8 mouse cellular contexts compared by ENCODE assay signal in the genomic region with DNA sequence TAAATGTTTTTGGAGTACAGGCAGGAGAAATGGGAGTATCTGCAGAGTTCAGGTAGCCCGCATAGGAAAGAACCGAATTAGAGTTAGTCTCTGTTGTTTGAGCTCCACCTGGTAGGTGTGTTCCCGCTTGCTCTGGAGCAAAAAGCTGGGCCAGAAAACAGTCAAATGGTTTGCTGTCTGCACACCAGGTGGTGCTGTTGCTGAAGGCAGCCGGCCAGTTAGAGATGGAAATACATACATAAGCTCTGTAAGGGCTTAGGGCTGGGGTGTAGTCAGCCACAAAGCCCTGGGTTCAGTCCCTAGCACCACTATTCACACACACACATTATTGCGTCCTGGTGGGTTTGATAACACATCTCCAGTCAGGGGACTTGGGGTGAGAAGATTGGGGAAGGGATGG. TPM values are rescaled to one million over a fixed set of nuclear protein-coding genes. Genes with fewer than 3 reads are reported as not detected.
DNase-seq lines count a peak whose midpoint lies in the region; ATAC-seq and TF ChIP-seq lines count a peak whose summit lies in the region.
"Had no signal": no experiment of that assay in that cellular context is flagged by ENCODE, and none has a peak within 500 bp of the region (broad histone marks: within the 10 kb centered on the region; RNA-seq: fewer than 3 reads in every experiment).

No protein-coding gene starts in this region.

- TF ChIP-seq CTCF in ES-Bruce4 (IDR thresholded peaks at IDR 0.05; ENCODE audit: low read depth, low read length): peak; percentile 65
- TF ChIP-seq CTCF in cerebellum, adult 2 months (IDR thresholded peaks at IDR 0.05; ENCODE audit: borderline replicate concordance, insufficient read depth, low read depth, low read length): peak; percentile 73

- no peak for ATAC-seq in kidney, embryonic 15.5 days (replicated peaks; ENCODE audit: low FRiP score)
- no peak for ATAC-seq in liver, embryonic 13.5 days (ENCODE audit: low read depth)

- DNase-seq in kidney, adult 18-20 months: peak; percentile 28
- peak; percentile 35 for DNase-seq in A20 (ENCODE audit: low read depth, low spot score)
- peak; percentile 71 to 73 for DNase-seq in cerebellum, adult 2 months
- DNase-seq in liver, embryonic 13.5 days: peak; percentile 38
- DNase-seq in thymus, postnatal 25 days: peak; percentile 29

- no peak overlapping the region for H3K9ac ChIP-seq in kidney, embryonic 15.5 days
- H3K9ac ChIP-seq in ES-Bruce4 (ENCODE audit: low read depth, poor library complexity, severe bottlenecking): no peak overlapping the region
- H3K9ac ChIP-seq in liver, embryonic 13.5 days: 0 out of 2 replicates have a peak overlapping the region, but pooled peaks have one; percentile 0
- H3K9ac ChIP-seq: limb, embryonic 15.5 days had no signal

- no peaks in the 10 kb centered on the region for H3K9me3 ChIP-seq in kidney, embryonic 15.5 days (replicated peaks)
- H3K9me3 ChIP-seq in ES-Bruce4 (replicated peaks; ENCODE audit: control insufficient read depth, insufficient read depth, low read length, poor library complexity, severe bottlenecking): no peaks in the 10 kb centered on the region
- H3K9me3 ChIP-seq in liver, embryonic 13.5 days (replicated peaks): no peaks in the 10 kb centered on the region
- H3K9me3 ChIP-seq: limb, embryonic 15.5 days had no signal

- H3K4me1 ChIP-seq in kidney, embryonic 15.5 days: no peaks in the 10 kb centered on the region
- peaks cover 9% of the 10 kb centered on the region for H3K4me1 ChIP-seq in ES-Bruce4 (ENCODE audit: control insufficient read depth, insufficient read depth, low read length)
- H3K4me1 ChIP-seq in cerebellum, adult 2 months (ENCODE audit: control insufficient read depth, insufficient read depth, low read length): peaks cover 21% of the 10 kb centered on the region
- peaks cover 37% of the 10 kb centered on the region for H3K4me1 ChIP-seq in liver, embryonic 13.5 days (replicated peaks)
- H3K4me1 ChIP-seq: limb, embryonic 15.5 days had no signal

- H3K36me3 ChIP-seq in kidney, embryonic 15.5 days: peaks cover 97% of the 10 kb centered on the region
- H3K36me3 ChIP-seq in ES-Bruce4 (ENCODE audit: control insufficient read depth, insufficient read depth, low read length, poor library complexity, severe bottlenecking): 0 out of 2 replicates have a peak, but pooled peaks cover 3% of the 10 kb centered on the region
- peaks cover 96% of the 10 kb centered on the region for H3K36me3 ChIP-seq in liver, embryonic 13.5 days

- H3K4me3 ChIP-seq in kidney, embryonic 15.5 days (replicated peaks): no peak overlapping the region
- H3K4me3 ChIP-seq in ES-Bruce4 (ENCODE audit: low read depth, low read length): no peak overlapping the region
- no peak overlapping the region for H3K4me3 ChIP-seq in cerebellum, adult 2 months (replicated peaks; ENCODE audit: insufficient read depth, low read depth, low read length)
- no peak overlapping the region for H3K4me3 ChIP-seq in liver, embryonic 13.5 days (replicated peaks)
- H3K4me3 ChIP-seq: limb, embryonic 15.5 days had no signal

- no peak overlapping the region for H3K4me2 ChIP-seq in kidney, embryonic 15.5 days
- no peak overlapping the region for H3K4me2 ChIP-seq in liver, embryonic 13.5 days
- H3K4me2 ChIP-seq: limb, embryonic 15.5 days had no signal

- 74% methylated on average over 5 of the region's 5 CpGs for WGBS in kidney, embryonic 15.5 days
- WGBS in cerebellum, adult 2 months: 47% methylated on average over 5 of the region's 5 CpGs
- WGBS in liver, embryonic 13.5 days (ENCODE audit: insufficient replicate concordance): 55% methylated on average over 5 of the region's 5 CpGs

- no peaks in the 10 kb centered on the region for H3K27me3 ChIP-seq in kidney, embryonic 15.5 days
- no peaks in the 10 kb centered on the region for H3K27me3 ChIP-seq in ES-Bruce4 (ENCODE audit: control insufficient read depth, insufficient read depth, low read length, poor library complexity, severe bottlenecking)
- no peaks in the 10 kb centered on the region for H3K27me3 ChIP-seq in cerebellum, adult 2 months (ENCODE audit: control insufficient read depth, insufficient read depth, low read length)
- H3K27me3 ChIP-seq in liver, embryonic 13.5 days: no peaks in the 10 kb centered on the region
- H3K27me3 ChIP-seq: limb, embryonic 15.5 days had no signal

- no peak for TF ChIP-seq POLR2A in ES-Bruce4 (IDR thresholded peaks at IDR 0.05; ENCODE audit: insufficient read depth, low read length)
- TF ChIP-seq POLR2A in cerebellum, adult 2 months (IDR thresholded peaks at IDR 0.05; ENCODE audit: borderline replicate concordance, insufficient read depth, low read length): no peak

- TF ChIP-seq EP300 in ES-Bruce4 (IDR thresholded peaks at IDR 0.05; ENCODE audit: insufficient read depth, low read depth, low read length): no peak

- H3K27ac ChIP-seq in kidney, embryonic 15.5 days: no peak overlapping the region
- no peak overlapping the region for H3K27ac ChIP-seq in ES-Bruce4 (ENCODE audit: insufficient read depth, low read length)
- H3K27ac ChIP-seq in cerebellum, adult 2 months (ENCODE audit: insufficient read depth, low read length): no peak overlapping the region
- peak overlapping the region; percentile 36; the same call in 1 of the 2 replicates for H3K27ac ChIP-seq in liver, embryonic 13.5 days
- H3K27ac ChIP-seq: limb, embryonic 15.5 days had no signal

RNA-seq across cellular contexts. Expression of gene Gm28043, which starts 21.4 kb away (rescaled TPM):
- 2.8 TPM in 2 replicates for polyA plus RNA-seq in kidney, embryonic 15.5 days (2015; fragmentation: Nextera tagmentation; extraction: Ambion mirVana)
- 4.8 and 5.0 TPM in 2 replicates for polyA plus RNA-seq in ES-Bruce4 (2011; ENCODE audit: insufficient read depth, insufficient read length, low read depth, missing spikeins)
- 3.2 and 4.3 TPM in 2 replicates for polyA plus RNA-seq in cerebellum, adult 2 months (2012; rRNA removed)
- 0.98 and 1.3 TPM in 2 replicates for polyA plus RNA-seq in liver, embryonic 13.5 days (2015; fragmentation: Nextera tagmentation; extraction: Ambion mirVana)

RNA-seq across cellular contexts. Expression of gene Rnf8, which starts 21.5 kb away (rescaled TPM):
- 73.7 and 76.0 TPM in 2 replicates for polyA plus RNA-seq in kidney, embryonic 15.5 days (2015; fragmentation: Nextera tagmentation; extraction: Ambion mirVana)
- polyA plus RNA-seq in ES-Bruce4 (2011; ENCODE audit: insufficient read depth, insufficient read length, low read depth, missing spikeins): 37.2 and 37.5 TPM in 2 replicates
- 66.3 and 72.1 TPM in 2 replicates for polyA plus RNA-seq in cerebellum, adult 2 months (2012; rRNA removed)
- polyA plus RNA-seq in liver, embryonic 13.5 days (2015; fragmentation: Nextera tagmentation; extraction: Ambion mirVana): 43.6 and 46.0 TPM in 2 replicates

RNA-seq across cellular contexts. Expression of gene Cmtr1, which starts 24.3 kb away (rescaled TPM):
- 122 and 126 TPM in 2 replicates for polyA plus RNA-seq in kidney, embryonic 15.5 days (2015; fragmentation: Nextera tagmentation; extraction: Ambion mirVana)
- polyA plus RNA-seq in ES-Bruce4 (2011; ENCODE audit: insufficient read depth, insufficient read length, low read depth, missing spikeins): 69.9 and 79.2 TPM in 2 replicates
- 96.5 and 99.1 TPM in 2 replicates for polyA plus RNA-seq in cerebellum, adult 2 months (2012; rRNA removed)
- 77.2 and 91.4 TPM in 2 replicates for polyA plus RNA-seq in liver, embryonic 13.5 days (2015; fragmentation: Nextera tagmentation; extraction: Ambion mirVana)
